Mouse (Mus musculus) hindbrain, embryonic 15.5 days (tissue): ENCODE results near the gene Best2. TPM values are rescaled to one million over a fixed set of nuclear protein-coding genes. Genes with fewer than 3 reads are reported as not detected.

ENCODE experiments used
- ATAC-seq: fragments of 200-750 bp; cut with Nextera tagmentation; 2 replicates; pipeline ENCODE4 v1.8.0; 2017; ENCODE audit warnings: low read depth, moderate number of reproducible peaks, moderate TSS enrichment; ENCODE audit not compliant: low FRiP score
- H3K27ac ChIP-seq: fragments of 300-500 bp; sonication (generic); replicated peaks from 2 replicates; pipeline ENCODE4 v1.5.1; 2015; ENCODE audit warnings: mild to moderate bottlenecking, inconsistent platforms
- H3K27me3 ChIP-seq: fragments of 300-500 bp; sonication (generic); 2 replicates; pipeline ENCODE4 v1.6.1; 2015; ENCODE audit warnings: control low read depth, inconsistent platforms
- H3K36me3 ChIP-seq: fragments of 300-500 bp; sonication (generic); 2 replicates; pipeline ENCODE4 v1.6.1; 2015; ENCODE audit warnings: control low read depth, inconsistent platforms
- H3K4me1 ChIP-seq: fragments of 300-500 bp; sonication (generic); replicated peaks from 2 replicates; pipeline ENCODE4 v1.6.1; 2015; ENCODE audit warnings: control low read depth, inconsistent platforms
- H3K4me2 ChIP-seq: fragments of 300-500 bp; sonication (generic); 2 replicates; pipeline ENCODE4 v1.6.1; 2015; ENCODE audit warnings: moderate library complexity, mild to moderate bottlenecking, inconsistent platforms
- H3K4me3 ChIP-seq: fragments of 300-500 bp; sonication (generic); 2 replicates; pipeline ENCODE4 v1.5.1; 2015; ENCODE audit warnings: mild to moderate bottlenecking, inconsistent platforms
- H3K9ac ChIP-seq: fragments of 300-500 bp; sonication (generic); 2 replicates; pipeline ENCODE4 v1.6.1; 2015; ENCODE audit warnings: inconsistent platforms
- H3K9me3 ChIP-seq: fragments of 300-500 bp; sonication (generic); 2 replicates; pipeline ENCODE4 v1.6.1; 2016; ENCODE audit warnings: control low read depth, inconsistent platforms
- WGBS: fragments of 180-500 bp; shearing (Covaris S2); methylation state at CpG from one replicate; pipeline ENCODE4 v1.1.7; 2015; 5-methylcytosine and 5-hydroxymethylcytosine counted together
- microRNA-seq: library from miRNA; unstranded; fragments of <30 nt; microRNA quantifications from one replicate; pipeline ENCODE4, GENCODE M21; 2016
- polyA plus RNA-seq: library from polyadenylated mRNA; unstranded; fragments of >200 nt; fragmentation: Nextera tagmentation; extraction: Ambion mirVana; gene quantifications from 2 replicates; pipeline ENCODE4 v1.2.1, GENCODE M21; 2015

Best2 gene
- polyA plus RNA-seq, 1 experiment from 2014 or later, result not detected

DNA sequence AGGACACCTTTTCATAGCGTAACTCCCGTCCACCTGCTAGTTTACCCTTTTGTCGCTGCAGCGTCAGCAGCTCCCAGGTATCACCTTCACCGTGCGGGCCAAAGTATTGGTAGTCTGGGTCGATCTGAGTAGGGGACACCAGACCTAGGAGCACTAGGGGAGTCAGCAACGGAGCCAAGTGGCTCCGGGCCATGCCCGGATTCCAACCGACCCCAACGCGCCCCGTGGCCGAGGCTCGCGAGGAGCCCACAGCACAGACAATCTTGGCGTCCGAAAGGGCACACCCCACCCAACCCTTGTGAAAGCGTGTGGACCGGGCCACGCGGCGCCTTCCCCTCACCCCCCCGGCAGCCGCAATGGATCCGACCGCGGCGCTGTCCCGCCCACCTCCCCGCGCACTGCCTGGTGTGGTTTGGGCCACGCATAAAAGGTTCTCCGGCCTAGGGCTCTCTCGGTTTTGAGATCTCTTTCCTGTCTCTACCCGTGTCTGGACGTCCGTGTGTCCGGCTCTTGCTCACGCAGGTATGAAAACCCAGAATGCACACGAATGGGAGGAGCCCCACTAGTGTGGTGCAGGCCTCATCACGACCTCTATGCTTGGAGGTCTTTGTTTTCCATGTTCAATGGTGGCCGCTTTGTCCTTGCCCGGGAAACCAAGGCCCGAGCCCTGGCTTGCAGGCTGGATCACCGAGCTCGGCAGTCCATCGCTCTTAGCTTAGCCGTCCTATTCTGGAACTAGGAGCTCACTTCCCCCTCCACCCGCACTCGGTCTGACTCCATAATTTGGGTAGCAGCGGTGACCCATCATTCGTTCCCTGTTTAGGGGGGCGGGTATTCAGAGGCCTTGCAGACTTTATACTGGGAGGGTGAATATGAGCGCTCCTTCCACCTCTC is 44.8 kb downstream of the Best2 start, which contains the start of the genes Gm49661, Prdx2 and Rnaseh2a:
Gene Gm49661 (minus strand): TSS at position 193 of the 894 bp plus-strand sequence.
Gene Prdx2 (plus strand): TSS at position 347 of the 894 bp plus-strand sequence.
Gene Rnaseh2a (minus strand): TSS at position 527 of the 894 bp plus-strand sequence.
- Histone ChIP-seq H3K9ac (peak within 1 kb of the TSS; percentile 82), H3K4me3 (peak within 1 kb of the TSS; percentile 69), H3K4me1 (peaks cover 47% of the 10 kb centered on the region), H3K27ac (peak within 1 kb of the TSS; percentile 90), H3K4me2 (peak within 1 kb of the TSS; percentile 72), H3K27me3 (no peaks in the 10 kb centered on the region), H3K9me3 (no peaks in the 10 kb centered on the region), H3K36me3 (peaks cover 25% of the 10 kb centered on the region)
- peak; percentile 76 for ATAC-seq
- WGBS, result under 1% methylated on average over 56 of the region's 56 CpGs

GRCm38 (mm10) chr8:84968650-84969049 is 45.7 kb downstream of the Best2 start:
- Histone ChIP-seq H3K27ac (peak overlapping the region; percentile 90), H3K9me3 (no peaks in the 10 kb centered on the region), H3K4me2 (peak overlapping the region; percentile 72), H3K36me3 (peaks cover 21% of the 10 kb centered on the region), H3K4me3 (peak overlapping the region; percentile 69), H3K4me1 (peaks cover 45% of the 10 kb centered on the region), H3K27me3 (no peaks in the 10 kb centered on the region), H3K9ac (peak overlapping the region; percentile 82)
- no peak for ATAC-seq
- 22% methylated on average over 2 of the region's 2 CpGs for whole genome bisulfite sequencing

- no peak overlapping the region for H3K4me3 ChIP-seq
- no peaks in the 10 kb centered on the region for H3K9me3 ChIP-seq
- peaks cover 16% of the 10 kb centered on the region for H3K36me3 ChIP-seq
- H3K4me2 ChIP-seq, result no peak overlapping the region
- 90% methylated on average over 13 of the region's 13 CpGs for WGBS
- H3K27me3 ChIP-seq, result no peaks in the 10 kb centered on the region
- ATAC-seq, result no peak
- H3K9ac ChIP-seq, result no peak overlapping the region
- peaks cover 45% of the 10 kb centered on the region for H3K4me1 ChIP-seq
- no peak overlapping the region; the same call in 1 of the 2 replicates for H3K27ac ChIP-seq
Measured at GRCm38 (mm10) chr8:84967532-84968304, 46.6 kb downstream of the Best2 start.

DNA sequence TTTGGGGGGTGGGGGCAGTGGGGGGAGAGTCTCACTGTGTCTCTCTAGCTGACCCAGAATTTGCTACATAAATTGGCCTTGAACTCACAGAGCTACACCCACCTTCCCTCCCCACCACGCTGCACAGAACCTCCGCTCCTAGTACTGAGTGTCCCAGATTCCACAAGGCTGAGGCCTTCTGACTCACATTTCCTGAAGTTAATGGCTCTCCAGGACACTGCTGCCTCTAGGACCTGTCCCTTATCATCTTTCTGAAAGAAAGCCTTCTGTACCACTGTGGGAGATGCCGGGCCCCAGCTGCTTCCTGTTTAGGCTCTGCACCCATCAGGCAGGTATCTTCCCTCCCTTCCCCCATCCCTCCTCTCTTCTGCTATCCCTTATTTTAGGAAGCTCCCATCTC is 47.7 kb downstream of the Best2 start:
- WGBS, result 60% methylated on average over 3 of the region's 3 CpGs
- Histone ChIP-seq H3K4me1 (peaks cover 45% of the 10 kb centered on the region), H3K4me3 (peak overlapping the region; percentile 71), H3K27me3 (no peaks in the 10 kb centered on the region), H3K9me3 (no peaks in the 10 kb centered on the region), H3K27ac (peak overlapping the region; percentile 78; the same call in 1 of the 2 replicates), H3K9ac (peak overlapping the region; percentile 59; the same call in 1 of the 2 replicates), H3K4me2 (peak overlapping the region; percentile 92), H3K36me3 (peaks cover 5% of the 10 kb centered on the region; the same call in 1 of the 2 replicates)
- ATAC-seq, result no peak

GRCm38 (mm10) chr8:84965731-84966291 is 48.5 kb downstream of the Best2 start:
- Histone ChIP-seq H3K36me3 (no peaks in the 10 kb centered on the region), H3K4me3 (peak overlapping the region; percentile 71), H3K27ac (peak overlapping the region; percentile 78), H3K4me1 (peaks cover 38% of the 10 kb centered on the region), H3K27me3 (no peaks in the 10 kb centered on the region), H3K4me2 (peak overlapping the region; percentile 92), H3K9ac (peak overlapping the region; percentile 59), H3K9me3 (no peaks in the 10 kb centered on the region)
- WGBS, result under 1% methylated on average over 41 of the region's 41 CpGs
- peak; percentile 82 for ATAC-seq

- H3K27me3 ChIP-seq, result no peaks in the 10 kb centered on the region
- no peaks in the 10 kb centered on the region for H3K9me3 ChIP-seq
- H3K27ac ChIP-seq, result no peak overlapping the region
- peaks cover 33% of the 10 kb centered on the region for H3K4me1 ChIP-seq
- no peak for ATAC-seq
- no peak overlapping the region for H3K4me2 ChIP-seq
- H3K9ac ChIP-seq, result no peak overlapping the region
- H3K4me3 ChIP-seq, result no peak overlapping the region
- 0 out of 2 replicates have a peak, but pooled peaks cover 3% of the 10 kb centered on the region for H3K36me3 ChIP-seq
- 89% methylated on average over 4 of the region's 4 CpGs for WGBS
Measured at GRCm38 (mm10) chr8:84963952-84964351, 50.4 kb downstream of the Best2 start.

DNA sequence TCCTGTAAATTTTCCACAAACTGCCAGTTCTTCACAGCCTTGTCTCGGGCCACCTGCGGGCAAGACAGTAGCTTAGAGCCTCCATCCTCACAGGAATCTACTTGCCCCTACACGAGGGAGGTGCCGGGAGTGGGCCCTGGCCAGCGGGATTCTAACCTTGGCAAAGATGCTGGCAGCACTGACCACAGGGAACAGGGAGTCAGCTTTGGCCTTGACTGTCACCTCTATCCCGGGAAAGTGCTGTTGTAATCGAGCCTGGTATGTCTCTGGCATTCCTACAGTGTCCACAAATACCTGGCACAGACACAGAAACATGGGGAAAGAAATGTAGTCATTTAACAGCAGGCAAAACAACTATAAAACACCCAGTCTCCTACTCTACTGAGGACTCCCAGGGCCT is 54.5 kb downstream of the Best2 start:
- no peak overlapping the region for H3K4me2 ChIP-seq
- H3K36me3 ChIP-seq, result 0 out of 2 replicates have a peak, but pooled peaks cover 3% of the 10 kb centered on the region
- H3K27me3 ChIP-seq, result no peaks in the 10 kb centered on the region
- no peak overlapping the region for H3K4me3 ChIP-seq
- H3K4me1 ChIP-seq, result peaks cover 1% of the 10 kb centered on the region
- no peak overlapping the region for H3K9ac ChIP-seq
- H3K27ac ChIP-seq, result no peak overlapping the region
- WGBS, result 93% methylated on average over 7 of the region's 7 CpGs
- no peak for ATAC-seq
- no peaks in the 10 kb centered on the region for H3K9me3 ChIP-seq

Small RNAs within 50 kb of the gene (microRNA-seq; reads per million reads assigned to microRNA genes)
- 3.1 reads per million, percentile 13 among the genes with 10 or more reads in this experiment for gene Mir7070

Other genes with a start within 250 kb of the Best2 start
- 71.2 and 87.6 TPM in 2 replicates for gene Nfix, start 214.2 kb downstream of the Best2 start, polyA plus RNA-seq
- gene Dand5, start 191.7 kb downstream of the Best2 start, polyA plus RNA-seq, result 14.0 and 15.1 TPM in 2 replicates
- gene Gadd45gip1, start 183.0 kb downstream of the Best2 start, polyA plus RNA-seq, result 39.7 and 40.6 TPM in 2 replicates
- 79.1 and 85.9 TPM in 2 replicates for gene Rad23a, start 173.9 kb downstream of the Best2 start, polyA plus RNA-seq
- 700 and 710 TPM in 2 replicates for gene Calr, start 167.6 kb downstream of the Best2 start, polyA plus RNA-seq
- 108 and 112 TPM in 2 replicates for gene Farsa, start 157.5 kb downstream of the Best2 start, polyA plus RNA-seq
- gene Syce2, start 142.4 kb downstream of the Best2 start, polyA plus RNA-seq, result 33.7 and 37.3 TPM in 2 replicates
- 36.4 and 40.3 TPM in 2 replicates for gene Gcdh, start 120.6 kb downstream of the Best2 start, polyA plus RNA-seq
- 0.64 TPM in 2 replicates for gene Klf1, start 112.6 kb downstream of the Best2 start, polyA plus RNA-seq
- gene Dnase2a, start 106.0 kb downstream of the Best2 start, polyA plus RNA-seq, result 5.7 and 7.3 TPM in 2 replicates
- gene Mast1, start 77.2 kb downstream of the Best2 start, polyA plus RNA-seq, result 72.4 and 81.1 TPM in 2 replicates
- gene Rtbdn, start 67.5 kb downstream of the Best2 start, polyA plus RNA-seq, result 2.8 and 3.5 TPM in 2 replicates
- not detected in 2 replicates for gene Gm49661, start 45.1 kb downstream of the Best2 start, polyA plus RNA-seq
- 1,124 and 1,185 TPM in 2 replicates for gene Prdx2, start 44.9 kb downstream of the Best2 start, polyA plus RNA-seq
- gene Rnaseh2a, start 44.8 kb downstream of the Best2 start, polyA plus RNA-seq, result 54.2 and 59.8 TPM in 2 replicates
- 6.3 and 6.8 TPM in 2 replicates for gene Junb, start 35.8 kb downstream of the Best2 start, polyA plus RNA-seq
- gene Hook2, start 23.9 kb downstream of the Best2 start, polyA plus RNA-seq, result 34.0 and 37.3 TPM in 2 replicates
- gene Asna1, start 10.8 kb upstream of the Best2 start, polyA plus RNA-seq, result 148 and 159 TPM in 2 replicates
- 123 and 132 TPM in 2 replicates for gene Trir, start 12.3 kb upstream of the Best2 start, polyA plus RNA-seq
- 56.8 and 63.7 TPM in 2 replicates for gene Tnpo2, start 22.4 kb upstream of the Best2 start, polyA plus RNA-seq
- 72.0 and 76.1 TPM in 2 replicates for gene Fbxw9, start 45.5 kb upstream of the Best2 start, polyA plus RNA-seq
- gene Gm5741, start 53.5 kb upstream of the Best2 start, polyA plus RNA-seq, result 0.99 and 1.0 TPM in 2 replicates
- 103 and 111 TPM in 2 replicates for gene Dhps, start 57.2 kb upstream of the Best2 start, polyA plus RNA-seq
- 117 and 119 TPM in 2 replicates for gene Wdr83os, start 66.2 kb upstream of the Best2 start, polyA plus RNA-seq
- 47.2 and 53.0 TPM in 2 replicates for gene Wdr83, start 66.8 kb upstream of the Best2 start, polyA plus RNA-seq
- 20.9 and 22.5 TPM in 2 replicates for gene Man2b1, start 68.7 kb upstream of the Best2 start, polyA plus RNA-seq
- 3.9 and 4.6 TPM in 2 replicates for gene Zfp791, start 108.6 kb upstream of the Best2 start, polyA plus RNA-seq
- gene Cks1brt, start 137.4 kb upstream of the Best2 start, polyA plus RNA-seq, result not detected in 2 replicates
- gene Olfr371, start 211.5 kb upstream of the Best2 start, polyA plus RNA-seq, result not detected in 2 replicates